Mouse (Mus musculus) bone marrow, adult 2 months (tissue): ENCODE results near the gene Proser3. TPM values are rescaled to one million over a fixed set of nuclear protein-coding genes. Genes with fewer than 3 reads are reported as not detected.
A peak's percentile ranks its signal among the peaks of the same experiment; 100 is the strongest.

ENCODE experiments used
- H3K27ac ChIP-seq: fragments of 200-500 bp; 2 replicates; pipeline ENCODE4 v1.5.1; 2012; ENCODE audit warnings: low read depth, mild to moderate bottlenecking, control low read depth, inconsistent platforms, low read length; ENCODE audit not compliant: control insufficient read depth, poor library complexity, insufficient read depth
- H3K4me1 ChIP-seq: fragments of 200-500 bp; 2 replicates; pipeline ENCODE4 v1.6.1; 2011; ENCODE audit warnings: low read length; ENCODE audit not compliant: control insufficient read depth, insufficient read depth
- H3K4me3 ChIP-seq: fragments of 200-500 bp; replicated peaks from 2 replicates; pipeline ENCODE3; 2011; ENCODE audit warnings: mild to moderate bottlenecking, low read depth, low read length, control low read depth; ENCODE audit not compliant: control insufficient read depth
- CTCF ChIP-seq: fragments of 200-500 bp; IDR thresholded peaks from 2 replicates; pipeline ENCODE4 v1.5.1; 2011; ENCODE audit warnings: low read length, control low read depth; ENCODE audit not compliant: control insufficient read depth, insufficient read depth
- POLR2A ChIP-seq: fragments of 200-500 bp; IDR thresholded peaks from 2 replicates; pipeline ENCODE4 v1.6.1; 2011; ENCODE audit warnings: low read depth, mild to moderate bottlenecking, control low read depth, low read length, borderline replicate concordance; ENCODE audit not compliant: control insufficient read depth
- WGBS: fragments of 180-500 bp; shearing (Covaris S2); methylation state at CpG from one replicate; pipeline ENCODE4 v1.1.7; 2018; 5-methylcytosine and 5-hydroxymethylcytosine counted together
- polyA plus RNA-seq: library from polyadenylated mRNA; stranded (reverse); fragments of >200 nt; gene quantifications from 2 replicates; pipeline ENCODE4 v1.2.4, GENCODE M21; 2011; ENCODE audit warnings: low replicate concordance; ENCODE audit not compliant: missing spikeins, insufficient read depth, insufficient read length

The Proser3 gene
- polyA plus RNA-seq, 1 experiment: 12.8 TPM

- Histone ChIP-seq H3K4me3 (no peak overlapping the region), H3K4me1 (no peaks in the 10 kb centered on the region; the same call in 1 of the 2 replicates), H3K27ac (no peak overlapping the region)
- TF ChIP-seq POLR2A (no peak), CTCF (no peak)
- 89% methylated on average over 1 of the region's 1 CpGs for WGBS
These were observed 1.5 kb downstream of the Proser3 start for GRCm38 (mm10) chr7:30550603-30551002.

GRCm38 (mm10) chr7:30549880-30550279 is 2.2 kb downstream of the Proser3 start:
- WGBS: 79% methylated on average over 2 of the region's 2 CpGs
- H3K4me1 ChIP-seq: no peaks in the 10 kb centered on the region; the same call in 1 of the 2 replicates
- H3K4me3 ChIP-seq: no peak overlapping the region
- no peak overlapping the region for H3K27ac ChIP-seq
- TF ChIP-seq CTCF: no peak
- no peak for TF ChIP-seq POLR2A

- Histone ChIP-seq H3K27ac (no peak overlapping the region), H3K4me3 (no peak overlapping the region), H3K4me1 (no peaks in the 10 kb centered on the region; the same call in 1 of the 2 replicates)
- 68% methylated on average over 2 of the region's 2 CpGs for WGBS
- TF ChIP-seq POLR2A (no peak), CTCF (no peak)
These were observed 7.8 kb downstream of the Proser3 start for GRCm38 (mm10) chr7:30544327-30544726.

GRCm38 (mm10) chr7:30540572-30540971 is 11.5 kb downstream of the Proser3 start:
- no peak for TF ChIP-seq CTCF
- TF ChIP-seq POLR2A: no peak
- no peaks in the 10 kb centered on the region; the same call in 1 of the 2 replicates for H3K4me1 ChIP-seq
- no peak overlapping the region for H3K27ac ChIP-seq
- H3K4me3 ChIP-seq: no peak overlapping the region
- 93% methylated on average over 7 of the region's 7 CpGs for WGBS

GRCm38 (mm10) chr7:30534633-30535577 is 17.2 kb downstream of the Proser3 start, which contains the start of gene Arhgap33:
Gene Arhgap33 (minus strand): TSS chr7:30535060.
- peak within 1 kb of the TSS; percentile 73 for H3K27ac ChIP-seq
- WGBS: under 1% methylated on average over 84 of the region's 84 CpGs
- peak within 1 kb of the TSS; percentile 77 for H3K4me3 ChIP-seq
- TF ChIP-seq POLR2A (peak; percentile 73; the same call in 1 of the 2 replicates), CTCF (no peak)
- no peaks in the 10 kb centered on the region for H3K4me1 ChIP-seq

GRCm38 (mm10) chr7:30533941-30534632 is 18.0 kb downstream of the Proser3 start:
- 31% methylated on average over 26 of the region's 26 CpGs for WGBS
- H3K4me1 ChIP-seq: no peaks in the 10 kb centered on the region
- peak overlapping the region; percentile 77 for H3K4me3 ChIP-seq
- no peak overlapping the region; the same call in 1 of the 2 replicates for H3K27ac ChIP-seq
- no peak for TF ChIP-seq POLR2A
- TF ChIP-seq CTCF: no peak

- Histone ChIP-seq H3K4me3 (no peak overlapping the region), H3K4me1 (no peaks in the 10 kb centered on the region), H3K27ac (no peak overlapping the region)
- TF ChIP-seq CTCF: no peak
- TF ChIP-seq POLR2A: no peak
- 80% methylated on average over 8 of the region's 8 CpGs for WGBS
These were observed 19.2 kb downstream of the Proser3 start for GRCm38 (mm10) chr7:30532931-30533330.

- Histone ChIP-seq H3K4me3 (no peak overlapping the region), H3K4me1 (no peaks in the 10 kb centered on the region), H3K27ac (no peak overlapping the region)
- 87% methylated on average over 9 of the region's 9 CpGs for WGBS
- TF ChIP-seq POLR2A (no peak), CTCF (no peak)
These were observed 20.7 kb downstream of the Proser3 start for GRCm38 (mm10) chr7:30531291-30531815.
